Mouse (Mus musculus): Measurements from ENCODE around the gene Vstm2b.

Gene Vstm2b

GRCm38 (mm10) chr7:40898096-40898710 is at the start of gene Vstm2b:
Gene Vstm2b, plus strand, starts transcription at chr7:40898328.
- no peak for DNase-seq (ENCODE audit: extremely low spot score, low read depth, low spot score)

DNA sequence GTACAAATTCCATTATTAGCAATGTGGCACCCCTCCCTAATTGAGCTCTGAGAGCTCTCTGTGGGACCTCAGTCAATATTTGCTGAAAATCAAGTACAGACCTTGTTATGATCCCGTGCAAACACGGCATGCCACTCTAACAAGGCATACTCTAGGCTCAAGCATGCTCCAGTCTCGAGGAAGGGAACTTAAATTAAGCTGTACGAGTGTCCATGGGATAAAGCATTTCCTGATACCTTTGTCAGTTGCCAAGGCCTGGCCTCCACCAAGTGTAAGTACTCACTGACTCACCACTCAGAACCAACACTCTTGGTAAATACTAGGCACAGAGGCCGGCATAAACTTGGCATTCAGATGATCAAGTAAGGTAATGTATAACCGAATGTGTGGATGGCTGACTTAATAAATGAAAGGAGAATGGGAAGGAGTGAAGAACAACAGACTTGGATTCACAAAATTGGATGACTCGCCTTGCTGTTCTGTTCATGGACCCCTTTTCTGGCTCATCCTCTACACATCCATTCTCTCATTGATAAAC is 42.0 kb upstream of the Vstm2b start:
- DNase-seq (ENCODE audit: extremely low spot score, low read depth, low spot score): no peak

- DNase-seq (ENCODE audit: extremely low spot score, low read depth, low spot score): no peak
Measured at GRCm38 (mm10) chr7:40873380-40873990, 24.6 kb upstream of the Vstm2b start.

DNA sequence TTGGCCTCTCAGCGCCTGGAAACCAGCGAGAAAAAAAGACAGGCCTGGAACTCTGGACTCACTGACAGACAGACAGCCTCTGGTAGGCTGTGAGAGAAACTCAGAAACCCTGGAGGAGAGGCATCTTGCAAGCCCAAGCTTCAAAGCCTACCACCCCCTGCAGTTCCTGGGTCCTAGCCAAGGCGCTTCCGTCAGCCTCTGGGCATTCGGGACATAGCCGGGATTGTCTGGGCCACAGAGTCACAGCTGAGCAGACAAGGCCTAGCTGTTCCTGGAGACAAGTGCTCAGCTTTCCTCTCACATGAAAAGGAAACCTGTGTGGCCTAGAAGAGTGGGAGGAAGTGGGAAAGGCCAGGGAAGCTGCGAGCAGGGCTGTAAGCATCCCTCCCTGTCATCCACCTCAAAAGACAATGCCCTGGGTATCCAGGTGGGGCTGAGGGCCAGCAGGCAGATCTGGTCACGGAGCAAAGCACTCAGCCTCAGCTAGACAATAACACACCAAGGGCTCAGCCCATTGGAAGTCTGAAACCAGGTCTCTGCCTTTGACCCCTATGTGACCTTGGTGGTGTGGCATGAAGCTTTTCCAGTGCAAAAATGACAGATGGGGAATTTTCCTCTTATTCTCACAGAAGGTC is 13.2 kb upstream of the Vstm2b start:
- DNase-seq (ENCODE audit: extremely low spot score, low read depth, low spot score): no peak

DNA sequence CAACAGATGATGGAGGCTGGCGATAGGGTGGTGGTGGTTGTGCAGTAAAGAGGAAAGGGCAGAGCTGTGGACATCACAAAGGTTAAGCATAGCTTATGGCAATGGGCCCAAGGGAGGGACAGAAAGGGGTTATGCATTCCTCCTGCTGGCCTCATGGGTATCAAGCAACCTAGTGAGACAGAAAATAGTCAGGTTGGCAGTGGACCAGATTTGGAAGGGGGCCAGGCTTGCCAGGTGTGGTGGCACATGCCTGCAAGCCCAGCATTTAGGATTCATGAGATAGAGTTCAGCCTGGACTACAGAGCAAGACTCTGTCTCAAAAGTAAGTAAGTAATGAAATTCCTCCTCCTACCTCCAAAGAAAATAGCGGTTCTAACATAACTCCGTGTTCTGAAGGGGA is 9.8 kb upstream of the Vstm2b start:
- no peak for DNase-seq (ENCODE audit: extremely low spot score, low read depth, low spot score)

DNA sequence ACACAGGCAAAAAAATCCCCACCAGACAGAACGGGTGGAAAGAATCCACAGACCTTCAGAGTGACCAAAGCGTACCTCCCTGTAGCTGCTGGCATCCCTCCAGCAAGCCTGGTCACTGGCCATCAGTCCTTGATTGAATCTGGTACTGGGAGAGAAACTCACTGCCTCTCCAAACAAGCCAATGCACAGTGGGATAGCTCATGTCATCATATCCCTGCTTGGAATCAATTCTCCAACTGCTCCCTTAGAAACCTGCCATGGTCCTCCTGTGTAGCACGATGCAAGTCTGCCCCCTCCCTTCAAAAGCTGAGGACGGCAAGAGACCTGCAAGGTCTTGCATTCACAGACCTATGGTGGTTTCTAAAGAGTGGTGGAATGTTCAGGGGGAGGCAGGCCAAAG is 1.2 kb upstream of the Vstm2b start:
- DNase-seq (ENCODE audit: extremely low spot score, low read depth, low spot score): no peak

- DNase-seq (ENCODE audit: extremely low spot score, low read depth, low spot score): no peak
Measured at GRCm38 (mm10) chr7:40898711-40899375, 715 bp downstream of the Vstm2b start.

GRCm38 (mm10) chr7:40899376-40900265 is 1.5 kb downstream of the Vstm2b start:
- no peak for DNase-seq (ENCODE audit: extremely low spot score, low read depth, low spot score)

- DNase-seq (ENCODE audit: extremely low spot score, low read depth, low spot score): peak; percentile 24
Measured at GRCm38 (mm10) chr7:40901201-40901600, 3.1 kb downstream of the Vstm2b start.

DNA sequence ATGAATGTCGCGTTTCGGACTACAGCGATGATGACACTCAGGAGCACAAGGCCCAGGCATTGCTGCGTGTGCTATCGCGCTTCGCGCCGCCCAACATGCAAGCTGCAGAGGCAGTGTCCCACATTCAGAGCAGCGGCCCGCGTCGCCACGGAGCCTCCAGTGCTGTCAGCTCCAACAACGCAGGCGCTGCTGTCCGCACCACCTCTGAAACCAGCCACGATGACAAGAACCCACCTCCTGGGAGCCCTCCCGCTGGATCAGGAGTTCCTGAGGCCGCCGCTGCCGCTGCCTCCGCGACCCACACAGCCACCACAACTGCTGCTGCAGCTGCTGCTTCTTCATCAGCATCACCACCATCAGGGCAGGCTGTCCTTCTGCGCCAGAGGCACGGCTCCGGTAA is 4.4 kb downstream of the Vstm2b start:
- no peak for DNase-seq (ENCODE audit: extremely low spot score, low read depth, low spot score)

DNA sequence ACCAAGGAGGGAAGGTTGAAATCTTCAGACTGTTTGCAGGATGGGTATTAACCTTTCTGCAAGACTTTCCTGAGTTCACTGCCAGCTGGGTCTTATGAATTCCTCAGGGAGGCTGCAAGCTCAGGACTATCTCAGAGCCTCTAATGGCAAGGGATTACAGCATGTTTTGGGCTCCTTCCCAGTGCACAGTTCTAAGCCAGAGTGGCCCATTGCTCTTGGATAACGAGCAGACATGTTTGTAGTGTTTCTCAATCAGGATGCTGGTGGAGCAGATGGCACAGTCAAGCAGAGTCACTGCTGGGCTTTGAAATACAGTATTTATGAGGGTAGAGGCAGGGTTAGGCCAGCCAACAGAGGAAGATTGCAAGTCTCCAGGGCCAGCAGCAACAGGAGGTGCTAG is 8.4 kb downstream of the Vstm2b start:
- DNase-seq (ENCODE audit: extremely low spot score, low read depth, low spot score): no peak

- no peak for DNase-seq (ENCODE audit: extremely low spot score, low read depth, low spot score)
Measured at GRCm38 (mm10) chr7:40916761-40917160, 18.6 kb downstream of the Vstm2b start.

GRCm38 (mm10) chr7:40920118-40920517 is 22.0 kb downstream of the Vstm2b start:
- no peak for DNase-seq (ENCODE audit: extremely low spot score, low read depth, low spot score)

GRCm38 (mm10) chr7:40921281-40921680 is 23.2 kb downstream of the Vstm2b start:
- no peak for DNase-seq (ENCODE audit: extremely low spot score, low read depth, low spot score)

- no peak for DNase-seq (ENCODE audit: extremely low spot score, low read depth, low spot score)
Measured at GRCm38 (mm10) chr7:40922871-40923270, 24.7 kb downstream of the Vstm2b start.

DNA sequence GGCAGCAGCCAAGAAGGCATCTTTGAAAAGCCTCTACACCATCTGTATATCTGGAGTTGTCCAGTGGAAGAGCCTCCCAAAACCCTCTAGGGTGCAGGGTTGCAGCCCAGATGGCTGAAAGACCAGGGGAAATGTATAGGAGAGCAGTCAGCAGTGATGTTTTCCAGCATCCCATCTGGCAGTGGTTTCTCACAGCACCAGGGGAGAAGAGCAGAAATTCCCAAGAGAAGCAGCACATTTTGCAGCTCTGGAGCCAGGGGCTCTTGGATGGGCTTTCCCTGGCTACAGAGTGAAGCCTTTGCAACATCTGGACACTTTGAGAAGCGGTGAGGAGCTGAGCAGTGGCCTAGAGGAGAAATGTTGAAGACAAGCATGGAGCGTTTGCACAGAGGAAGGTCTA is 30.3 kb downstream of the Vstm2b start:
- no peak for DNase-seq (ENCODE audit: extremely low spot score, low read depth, low spot score)

- no peak for DNase-seq (ENCODE audit: extremely low spot score, low read depth, low spot score)
Measured at GRCm38 (mm10) chr7:40936617-40937212, 38.6 kb downstream of the Vstm2b start.

DNA sequence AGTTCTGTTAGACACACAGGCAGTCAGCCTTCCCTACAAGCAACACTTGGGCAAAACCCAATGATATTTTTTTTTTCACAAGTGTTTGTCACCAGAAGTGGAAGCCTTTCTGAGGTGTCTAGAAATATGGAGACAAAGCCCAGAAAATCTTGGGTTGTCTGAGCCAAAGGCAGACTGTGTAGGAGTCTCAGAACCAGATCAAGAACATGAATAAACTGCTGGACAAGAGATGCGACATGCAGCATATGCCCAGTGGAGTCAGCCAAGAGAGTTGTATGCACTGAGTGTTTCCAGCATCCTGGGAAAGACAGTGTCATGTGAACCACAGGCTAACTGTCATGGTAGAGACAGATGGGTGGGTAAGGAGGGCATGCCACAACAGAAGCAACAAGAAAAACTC is 41.2 kb downstream of the Vstm2b start:
- DNase-seq (ENCODE audit: extremely low spot score, low read depth, low spot score): no peak

DNA sequence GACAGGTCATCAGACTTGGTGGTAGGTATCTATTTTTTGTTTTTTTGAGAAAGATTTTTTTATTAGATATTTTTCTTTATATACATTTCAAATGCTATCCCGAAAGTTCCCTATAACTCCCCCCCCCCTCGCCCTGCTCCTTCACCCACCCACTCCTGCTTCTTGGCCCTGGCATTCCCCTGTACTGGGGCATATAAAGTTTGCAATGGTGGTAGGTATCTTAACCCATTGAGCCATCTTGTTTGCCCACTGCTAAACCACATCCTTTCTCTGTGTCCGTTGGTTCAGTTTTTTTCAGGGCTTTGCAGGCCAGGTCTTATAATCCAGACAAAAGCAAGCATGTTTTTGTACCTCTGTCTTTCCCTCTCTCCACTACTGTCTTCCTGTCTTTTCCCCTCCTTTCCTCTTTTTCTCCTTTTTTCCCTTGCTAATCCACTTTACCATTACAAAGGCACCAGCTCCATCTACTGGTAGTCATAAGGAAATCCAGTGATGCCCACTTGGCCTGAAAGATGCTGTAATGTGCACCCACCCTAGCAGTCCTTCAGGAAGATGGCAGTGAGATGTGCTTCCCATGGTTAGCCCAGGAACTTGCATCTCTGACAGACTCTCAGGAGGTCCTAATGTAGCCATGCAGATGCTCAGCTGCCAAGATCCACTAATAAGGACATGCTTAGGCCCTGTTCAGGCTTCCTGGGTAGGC is 44.3 kb downstream of the Vstm2b start:
- DNase-seq (ENCODE audit: extremely low spot score, low read depth, low spot score): peak; percentile 3
